Mouse (Mus musculus): Measurements from ENCODE around the gene Ccdc125.
"Not testable (repeated sequence)": the region's sequence is repeated elsewhere in the genome, so short reads cannot be mapped to it uniquely, and the experiment has no call there.

Gene Ccdc125

DNA sequence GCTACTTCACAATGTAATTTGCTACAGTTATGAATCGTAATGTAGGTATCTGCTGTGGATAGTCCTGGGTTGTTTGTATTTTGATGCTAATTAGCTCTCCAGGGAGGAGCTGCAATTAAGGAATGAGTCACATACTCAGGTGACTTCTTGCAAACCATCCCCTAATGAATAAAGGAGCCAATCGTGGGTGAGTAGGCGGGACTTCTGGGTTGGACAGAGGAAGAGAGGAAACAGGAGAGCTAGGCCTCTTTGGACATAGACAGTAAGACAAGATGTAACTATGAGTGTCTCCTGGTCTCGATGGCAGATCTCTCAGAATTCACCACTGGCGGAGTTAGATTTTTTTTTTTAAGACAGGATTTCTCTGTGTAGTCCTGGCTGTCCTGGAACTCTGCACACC lies 52.1 kb downstream of the Ccdc125 start:
- no peak for DNase-seq (ENCODE audit: low spot score)

DNA sequence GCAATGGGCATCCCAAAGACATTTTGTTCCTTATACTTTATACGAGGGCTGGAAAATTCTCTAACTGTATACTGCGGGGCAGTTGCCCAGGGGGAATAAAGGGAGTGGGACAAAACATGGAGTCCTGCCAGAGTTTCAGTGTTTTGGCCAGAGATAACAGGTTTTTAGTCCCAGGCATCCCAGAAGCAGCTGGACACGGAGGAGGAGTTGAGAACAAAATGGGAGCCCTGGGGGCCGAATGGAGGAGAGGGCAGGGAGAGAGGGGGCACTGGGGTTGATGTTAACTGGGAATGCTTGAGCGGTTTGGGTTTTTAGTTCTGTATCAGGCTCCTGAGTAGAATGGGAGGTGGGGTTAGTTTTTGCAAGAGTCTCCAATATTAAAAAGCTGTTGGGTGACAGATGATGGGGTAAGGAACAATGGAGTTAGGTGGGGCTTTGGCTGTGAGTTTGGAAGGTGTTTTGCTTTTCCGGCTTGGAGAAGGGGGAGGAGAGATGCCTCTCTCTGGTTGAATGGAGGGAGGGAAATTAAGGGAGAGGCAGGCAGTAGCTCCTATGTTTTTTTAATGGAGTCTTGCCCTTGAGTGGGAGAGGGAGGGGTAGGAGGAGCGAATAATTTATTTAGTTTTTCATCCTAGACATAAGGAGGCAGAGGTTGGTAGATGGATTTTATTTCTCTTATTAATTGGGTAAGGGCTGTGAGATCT lies 54.7 kb downstream of the Ccdc125 start:
- no peak for DNase-seq (ENCODE audit: low spot score)

DNA sequence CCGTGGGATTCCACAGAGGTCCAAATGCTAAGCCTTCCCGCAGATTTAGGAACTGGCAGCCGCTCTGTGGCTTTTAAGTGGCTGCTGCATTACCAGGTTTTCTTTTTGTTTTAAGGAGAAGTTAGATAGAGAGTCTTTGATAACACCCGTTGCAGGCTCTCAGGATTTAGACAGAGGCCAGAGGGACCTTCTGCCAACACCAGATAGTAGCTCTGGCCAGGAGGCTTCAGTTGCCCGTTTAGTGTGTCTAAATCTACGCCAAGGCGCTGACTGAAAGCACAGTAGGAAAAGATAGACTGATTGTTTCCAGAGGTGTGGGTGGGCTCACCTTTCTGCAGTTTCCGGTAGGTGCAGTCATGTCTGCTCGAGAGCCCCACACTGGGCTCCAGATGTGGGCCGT lies 55.7 kb downstream of the Ccdc125 start:
- DNase-seq (ENCODE audit: low spot score), result no peak

DNA sequence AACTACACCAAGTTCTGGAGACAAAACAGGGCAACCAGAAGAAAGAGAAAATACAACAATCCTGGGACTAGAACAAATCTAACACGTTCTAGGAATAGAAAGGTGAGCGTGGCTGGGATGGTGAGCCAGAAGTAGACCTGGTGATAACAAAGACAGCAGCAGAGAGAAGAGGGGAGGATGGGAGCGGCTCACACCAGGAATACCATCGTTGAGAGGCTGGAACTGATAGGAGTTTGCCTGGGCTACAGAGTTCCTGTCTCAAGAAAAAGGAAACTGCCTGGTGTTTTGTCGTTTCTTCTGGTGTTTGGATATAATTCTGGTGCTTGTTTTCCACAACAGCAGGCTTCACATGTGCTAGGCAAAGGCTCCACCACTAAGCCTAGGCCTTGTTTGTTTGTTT lies 58.6 kb downstream of the Ccdc125 start:
- DNase-seq (ENCODE audit: low spot score), result no peak

DNA sequence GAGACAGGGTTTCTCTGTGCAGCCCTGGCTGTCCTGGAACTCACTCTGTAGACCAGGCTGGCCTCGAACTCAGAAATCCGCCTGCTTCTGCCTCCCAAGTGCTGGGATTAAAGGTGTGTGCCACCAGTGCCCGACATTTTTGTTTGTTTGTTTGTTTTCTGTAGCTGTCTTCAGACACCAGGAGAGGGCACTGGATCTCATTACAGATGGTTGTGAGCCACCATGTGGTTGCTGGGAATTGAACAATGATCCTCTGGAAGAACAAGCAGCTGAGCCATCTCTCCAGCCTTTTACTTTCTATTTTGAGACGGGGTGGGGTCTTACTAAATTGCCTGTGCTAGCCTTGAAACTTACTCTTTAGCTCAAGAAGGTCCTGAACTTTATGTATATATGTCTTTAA lies 59.0 kb downstream of the Ccdc125 start:
- DNase-seq (ENCODE audit: low spot score), result not testable (repeated sequence)

DNA sequence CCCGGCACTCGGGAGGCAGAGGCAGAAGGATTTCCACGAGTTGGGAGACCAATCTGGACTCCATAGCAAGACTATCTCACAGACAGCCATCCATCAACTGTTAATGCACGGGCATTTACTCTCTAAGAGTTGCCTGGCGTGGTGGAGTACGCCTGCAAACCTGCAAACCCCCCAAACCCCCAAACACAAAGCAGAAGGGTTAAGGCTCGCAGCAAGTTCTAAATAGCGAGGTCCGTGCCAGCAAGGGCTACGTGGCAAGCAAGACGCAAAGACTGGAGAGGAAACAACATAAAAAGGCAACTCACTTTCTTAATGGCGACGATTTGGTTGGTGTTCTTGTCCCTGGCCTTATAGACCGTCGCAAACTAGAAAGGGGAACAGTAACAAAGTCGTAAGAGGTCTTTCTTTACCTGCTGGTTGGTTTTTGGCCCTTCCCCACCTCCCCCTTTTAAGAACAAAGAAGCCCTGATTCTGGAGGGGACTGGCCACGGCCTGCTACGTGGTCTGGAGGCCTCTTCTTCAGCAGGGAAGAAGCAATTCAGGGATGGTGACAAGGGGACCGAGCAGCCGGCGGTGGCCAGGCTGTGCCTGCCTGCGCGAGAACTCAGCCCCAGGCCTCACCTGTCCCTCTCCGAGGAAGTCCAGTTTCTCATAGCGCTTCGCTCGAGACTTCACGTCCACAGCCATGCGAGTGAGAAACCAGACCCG lies 60.8 kb downstream of the Ccdc125 start:
- DNase-seq (ENCODE audit: low spot score), result no peak

DNA sequence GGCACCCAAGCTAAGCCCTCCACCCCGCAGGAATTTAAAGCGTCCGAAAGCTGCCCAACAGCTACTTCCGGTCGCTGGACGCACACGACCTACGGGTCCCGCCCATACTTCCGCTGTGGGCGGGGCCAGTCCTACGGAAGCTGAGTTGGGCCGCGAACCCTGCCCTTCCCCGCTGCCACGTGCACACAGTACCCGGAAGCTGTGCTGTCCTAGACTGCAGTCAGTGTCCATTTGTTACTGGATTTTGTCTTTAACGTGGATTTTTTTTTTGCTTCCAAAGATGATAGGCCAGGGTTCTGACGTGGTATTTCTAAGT lies 61.3 kb downstream of the Ccdc125 start, which contains the start of gene Cdk7:
Gene Cdk7 (minus strand): TSS at position 79 of the 316 bp plus-strand sequence.
- peak; percentile 92 for DNase-seq (ENCODE audit: low spot score)

DNA sequence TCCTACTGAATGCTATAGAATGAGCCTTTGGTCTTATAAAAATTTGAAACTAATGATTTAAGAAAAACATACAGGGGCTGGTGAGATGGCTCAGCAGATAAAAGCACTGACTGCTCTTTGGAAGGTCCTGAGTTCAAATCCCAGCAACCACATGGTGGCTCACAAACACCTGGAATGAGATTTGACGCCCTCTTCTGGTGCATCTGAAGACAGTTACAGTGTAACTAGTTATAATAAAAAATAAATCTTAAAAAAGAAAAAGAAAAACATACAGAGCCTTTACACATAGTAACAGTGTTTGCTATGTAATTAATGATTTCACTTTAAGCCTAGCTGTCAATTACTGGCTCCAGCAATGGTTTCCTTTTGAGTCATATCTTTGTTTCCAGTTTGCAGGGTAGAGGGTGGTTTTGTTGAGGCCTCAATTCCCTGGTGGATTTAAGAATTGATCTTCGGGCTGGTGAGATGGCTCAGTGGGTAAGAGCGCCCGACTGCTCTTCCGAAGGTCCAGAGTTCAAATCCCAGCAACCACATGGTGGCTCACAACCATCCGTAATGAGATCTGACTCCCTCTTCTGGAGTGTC lies 62.0 kb downstream of the Ccdc125 start:
- DNase-seq (ENCODE audit: low spot score), result not testable (repeated sequence)

DNA sequence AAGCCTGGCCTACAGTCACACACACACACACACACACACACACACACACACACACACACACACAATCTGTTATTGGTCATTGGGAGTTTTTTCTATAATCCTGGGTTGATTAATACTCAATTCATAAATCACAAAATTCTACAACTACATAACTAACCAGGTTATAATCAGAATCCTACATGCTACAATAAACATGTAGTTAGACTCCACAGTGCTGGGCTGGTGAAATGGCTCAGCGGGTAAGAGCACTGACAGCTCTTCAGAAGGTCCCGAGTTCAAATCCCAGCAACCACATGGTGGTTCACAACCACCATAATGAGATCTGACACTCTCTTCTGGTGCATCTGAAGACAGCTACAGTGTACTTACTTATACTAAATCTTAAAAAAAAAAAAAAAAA lies 63.2 kb downstream of the Ccdc125 start:
- no peak for DNase-seq (ENCODE audit: low spot score)

DNA sequence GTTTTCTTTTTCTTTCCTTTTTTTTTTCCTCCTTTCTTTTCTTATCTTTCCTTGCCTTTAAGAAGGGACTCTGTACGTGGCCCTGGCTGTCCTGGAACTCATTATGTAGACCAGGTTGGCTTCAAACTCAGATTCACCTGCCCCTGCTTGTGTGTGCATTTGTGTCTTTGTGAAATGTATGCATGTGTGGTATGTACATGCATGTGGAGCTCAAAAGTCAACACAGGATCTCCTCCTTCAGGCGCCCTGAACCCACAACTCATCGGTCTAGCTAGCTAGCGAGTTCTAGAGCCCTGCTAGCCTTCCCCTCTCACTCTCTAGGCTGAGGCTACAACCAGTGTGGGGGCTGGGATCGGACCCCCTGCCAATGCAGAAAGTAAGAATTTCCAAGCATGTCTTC lies 73.3 kb downstream of the Ccdc125 start:
- no peak for DNase-seq (ENCODE audit: low spot score)

DNA sequence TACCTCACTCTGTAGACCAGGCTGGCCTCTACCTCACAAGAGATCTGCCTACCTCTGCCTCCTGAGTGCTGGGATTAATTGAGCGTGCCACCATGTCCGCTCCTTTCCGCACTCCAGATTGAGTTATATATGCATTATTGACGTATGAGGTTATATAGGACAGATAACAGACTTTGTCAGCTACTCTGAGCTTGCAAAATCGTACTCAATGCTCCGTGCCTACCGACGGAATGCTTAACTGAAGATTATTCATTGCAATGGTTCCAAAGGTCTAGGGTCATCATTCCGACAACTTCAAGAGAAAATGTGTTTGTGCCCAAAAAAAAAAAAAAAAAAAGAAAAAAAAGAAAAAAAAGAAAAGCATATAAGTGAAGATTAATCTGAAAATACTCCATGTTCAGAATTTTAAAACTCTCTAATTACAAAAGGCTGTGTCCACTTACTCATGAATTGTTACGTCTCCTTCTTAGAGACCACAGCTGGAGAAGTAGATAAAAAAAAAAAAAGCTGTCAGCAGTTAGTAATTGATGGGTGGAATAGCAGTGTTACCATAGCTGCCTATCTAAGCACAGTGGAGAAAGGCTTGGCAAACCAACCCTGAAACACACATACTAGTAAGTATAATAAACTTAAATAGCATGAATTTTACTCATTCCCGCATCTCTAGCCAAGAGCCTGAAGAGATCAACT lies 74.0 kb downstream of the Ccdc125 start:
- DNase-seq (ENCODE audit: low spot score), result no peak

DNA sequence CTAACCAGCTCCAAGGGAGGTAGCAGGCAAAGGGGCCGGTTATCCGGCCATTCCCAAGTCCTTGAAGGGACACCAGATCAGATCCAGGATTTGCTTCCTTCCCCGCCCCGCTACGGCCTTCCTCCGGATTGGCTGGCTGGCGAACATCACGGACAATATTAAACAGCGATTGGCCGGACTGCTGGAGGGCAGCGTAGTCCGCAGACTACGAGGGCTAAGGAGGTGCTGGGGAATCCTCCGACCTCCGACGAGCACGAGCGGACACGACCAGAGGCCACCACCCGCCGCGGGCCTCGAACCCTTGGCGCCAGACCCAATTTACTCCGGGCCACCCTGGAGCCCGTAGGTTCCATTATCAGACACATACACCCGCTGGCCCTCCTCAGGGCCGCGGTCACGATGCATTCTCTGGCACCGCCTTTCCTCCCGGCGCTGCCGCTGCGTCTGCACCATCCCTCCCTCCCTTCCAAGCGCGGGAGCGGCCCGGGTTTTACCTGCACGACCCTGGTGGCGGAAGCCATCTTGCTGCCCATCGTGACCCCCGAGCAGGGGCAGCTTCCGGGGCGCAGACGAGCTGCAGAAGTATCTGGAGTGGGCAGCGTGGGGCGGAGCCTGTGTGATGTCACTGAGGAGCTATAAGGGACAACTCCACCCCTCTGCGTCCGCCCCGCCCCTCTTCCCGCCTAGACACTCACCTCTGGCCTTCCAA lies 74.7 kb downstream of the Ccdc125 start, which contains the start of gene Mrps36:
Gene Mrps36 (minus strand): TSS at position 624 of the 709 bp plus-strand sequence.
- peak; percentile 96 for DNase-seq (ENCODE audit: low spot score)

DNA sequence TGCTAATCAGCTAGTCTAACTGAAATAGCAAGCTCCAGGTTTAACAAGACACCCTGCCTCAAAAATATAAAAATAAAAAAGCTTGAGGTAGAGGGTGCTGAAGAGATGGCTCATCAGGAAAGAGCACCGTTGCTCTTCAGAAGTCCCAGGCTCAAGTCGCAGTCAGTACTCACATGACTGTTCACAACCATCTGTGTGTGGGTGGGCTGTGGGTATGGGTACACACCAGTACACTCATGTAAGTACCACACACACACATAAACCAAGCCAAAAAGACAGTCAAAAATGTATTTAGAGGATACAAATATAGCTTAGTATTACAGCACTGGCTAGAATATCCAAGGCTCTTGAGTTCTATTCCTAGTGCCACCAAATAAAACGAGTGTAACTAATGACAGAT lies 76.6 kb downstream of the Ccdc125 start:
- DNase-seq (ENCODE audit: low spot score), result no peak
